Mouse (Mus musculus) gastrocnemius, postnatal 4 days (tissue): ENCODE data around the gene Trub2. TPM values are rescaled to one million over a fixed set of nuclear protein-coding genes. Genes with fewer than 3 reads are reported as not detected.

Source experiments
- DNase-seq, 2 experiments: peaks; one replicate each; pipeline ENCODE4 v3.0.0; 2021 to 2022; ENCODE audit warnings: low spot score in 2 of 2, mixed read lengths in 2 of 2
- long read RNA-seq, 2 experiments: library from polyadenylated mRNA; stranded (forward); transcript quantifications; one replicate each; pipeline ENCODE4 v2.0.0; 2021
- total RNA-seq, 2 experiments: library from RNA; stranded (reverse); gene quantifications; 2 replicates each; pipeline ENCODE4 v1.2.3; 2021

The Trub2 gene
- total RNA-seq, result 10 to 100 TPM; 33.9 to 40.4 TPM
- long read RNA-seq, experiment 1, transcript Trub2-201 (8 exons, 3,408 nt), result major isoform, 13 of 47 reads
- long read RNA-seq, experiment 1, partial matches to known transcripts, result 6 of 47 reads
- long read RNA-seq, experiment 1, other reads (novel, unspliced or antisense), result 26 of 47 reads
- long read RNA-seq, experiment 2, transcript Trub2-201 (8 exons, 3,408 nt), result major isoform, 15 of 45 reads
- long read RNA-seq, experiment 2, partial matches to known transcripts, result 8 of 45 reads
- long read RNA-seq, experiment 2, other reads (novel, unspliced or antisense), result 19 of 45 reads

GRCm38 (mm10) chr2:29787937-29788681, at the start of gene Trub2:
Trub2 (minus strand) TSS chr2:29788502.
- DNase-seq, result peak in 1 of 2 experiments; percentile 76

- no peak for DNase-seq
Measured at GRCm38 (mm10) chr2:29835391-29835899, 47.1 kb upstream of the Trub2 start.

DNA sequence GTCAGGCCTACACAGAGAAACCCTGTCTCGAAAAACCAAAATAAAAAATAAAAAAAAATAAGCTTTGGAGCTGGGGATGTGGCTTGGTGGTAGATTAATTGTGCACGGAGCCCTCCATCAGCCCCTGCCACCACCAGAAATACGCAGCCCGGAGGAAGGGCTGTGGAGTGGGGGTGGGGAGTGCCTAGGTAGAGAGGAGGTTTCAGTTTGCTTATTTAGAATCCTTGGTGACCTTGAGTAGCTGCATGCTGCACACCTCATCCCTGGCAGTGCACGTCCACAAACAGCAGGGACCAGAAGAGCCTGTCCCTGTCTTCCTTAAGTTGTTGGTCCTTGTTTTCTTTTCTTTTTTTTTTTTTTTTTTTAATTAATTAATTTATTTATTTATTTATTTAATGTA, 45.5 kb upstream of the Trub2 start:
- DNase-seq, result no peak

GRCm38 (mm10) chr2:29831106-29831505, 42.8 kb upstream of the Trub2 start:
- DNase-seq, result no peak

- no peak for DNase-seq
Measured at GRCm38 (mm10) chr2:29827709-29828024, 39.4 kb upstream of the Trub2 start.

DNA sequence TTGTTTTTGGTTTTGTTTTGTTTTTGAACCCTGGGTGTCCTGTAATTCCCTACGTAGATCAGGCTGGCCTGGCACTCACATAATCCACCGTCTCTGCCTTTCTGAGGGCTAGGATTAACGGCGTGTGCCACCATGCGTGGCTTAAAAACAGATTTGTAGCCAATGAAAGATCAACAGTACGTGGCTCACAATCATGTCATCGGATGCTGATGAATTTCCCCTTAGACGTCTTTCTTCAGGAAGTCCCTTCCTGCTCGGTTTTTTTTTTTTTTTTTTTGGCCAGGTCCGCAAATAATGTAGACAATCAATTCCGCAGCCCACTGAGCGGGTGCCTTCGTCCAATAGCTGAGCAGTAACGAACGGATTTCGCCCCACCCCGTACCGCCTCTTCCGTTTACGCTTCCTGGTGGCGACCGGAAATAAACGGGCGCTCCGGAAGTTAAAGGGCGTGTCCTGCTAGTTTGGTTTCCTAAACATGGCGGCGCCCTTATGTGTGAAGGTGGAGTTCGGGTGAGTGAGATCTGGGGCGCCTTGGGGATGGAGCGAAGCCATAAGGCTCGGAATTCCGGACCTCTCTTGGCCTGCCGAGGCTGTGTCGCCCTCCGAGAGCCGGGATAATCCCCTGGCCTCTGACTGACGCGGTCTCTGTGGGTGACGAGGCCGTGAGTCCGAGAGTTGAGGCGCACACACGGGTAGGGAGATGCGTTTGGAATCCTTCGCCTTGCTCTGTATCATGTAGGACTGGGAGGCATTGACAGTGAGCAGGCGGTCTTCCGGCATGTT, 38.8 kb upstream of the Trub2 start:
- DNase-seq, result peak; percentile 82 to 94

- no peak for DNase-seq
Measured at GRCm38 (mm10) chr2:29826318-29826925, 38.1 kb upstream of the Trub2 start.

GRCm38 (mm10) chr2:29820025-29820817, 31.9 kb upstream of the Trub2 start, which contains the start of gene Urm1:
Urm1 (plus strand) TSS chr2:29820075.
- peak; percentile 47 to 67 for DNase-seq

- no peak for DNase-seq
Measured at GRCm38 (mm10) chr2:29819363-29819762, 31.1 kb upstream of the Trub2 start.

DNA sequence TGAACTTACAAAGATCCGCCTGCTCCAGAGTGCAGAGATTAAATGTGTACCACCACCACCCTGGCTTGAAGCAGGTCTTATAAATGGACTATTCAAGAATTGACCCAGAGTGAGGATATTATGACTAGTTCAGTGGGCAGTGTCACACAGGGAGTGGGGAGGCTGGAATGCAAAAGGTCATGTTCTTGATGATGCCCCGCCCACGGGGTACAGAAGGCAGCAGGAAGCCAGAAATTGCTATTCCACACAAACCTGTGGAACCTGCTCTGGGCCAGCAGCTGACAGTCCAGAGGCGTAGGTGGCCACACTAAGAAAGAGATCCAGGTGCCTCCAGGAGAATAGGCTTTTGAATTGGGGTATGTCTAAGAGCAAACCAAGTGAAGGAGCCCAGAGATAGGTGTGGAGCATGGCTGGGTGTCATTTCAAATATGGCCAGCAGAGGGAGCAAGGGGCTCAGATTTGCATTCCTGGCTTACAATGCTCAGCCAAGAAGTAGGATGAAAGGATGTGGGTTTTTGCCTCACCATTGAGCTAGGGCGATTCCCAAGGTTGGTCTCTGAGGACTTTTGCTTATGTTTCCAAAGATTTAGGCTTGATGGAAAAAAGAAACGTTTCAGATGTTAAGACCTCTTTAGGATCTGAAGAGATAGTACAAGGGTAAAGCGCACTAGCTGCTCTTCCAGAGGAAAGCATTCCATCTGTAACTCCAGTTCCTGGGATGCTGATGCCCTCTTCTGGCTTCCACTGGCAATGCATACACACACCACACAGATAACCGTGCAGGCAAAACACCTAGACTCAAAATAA, 29.3 kb upstream of the Trub2 start:
- peak; percentile 64 to 77 for DNase-seq

GRCm38 (mm10) chr2:29815678-29816371, 27.5 kb upstream of the Trub2 start:
- DNase-seq, result no peak

- no peak for DNase-seq
Measured at GRCm38 (mm10) chr2:29803400-29803831, 15.1 kb upstream of the Trub2 start.

DNA sequence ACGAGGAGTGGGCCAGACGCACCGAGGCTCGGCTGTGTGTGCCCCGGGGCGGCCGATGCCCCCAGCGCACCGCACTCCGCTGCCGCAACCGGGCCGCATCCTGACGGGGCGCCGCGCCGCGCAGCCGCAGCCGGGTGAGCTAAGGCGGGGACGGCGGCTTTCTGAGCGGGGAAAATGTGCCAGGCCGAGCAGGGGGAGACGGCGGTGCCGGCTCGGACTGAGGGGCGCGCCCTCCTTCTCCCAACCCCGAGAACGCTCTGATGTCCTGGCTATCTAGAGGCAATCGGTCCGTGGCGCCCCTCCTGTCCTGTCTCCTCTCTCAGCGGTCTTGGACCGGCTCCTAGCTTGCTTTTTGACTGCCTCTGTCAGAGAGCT, 14.5 kb upstream of the Trub2 start:
- DNase-seq, result no peak

DNA sequence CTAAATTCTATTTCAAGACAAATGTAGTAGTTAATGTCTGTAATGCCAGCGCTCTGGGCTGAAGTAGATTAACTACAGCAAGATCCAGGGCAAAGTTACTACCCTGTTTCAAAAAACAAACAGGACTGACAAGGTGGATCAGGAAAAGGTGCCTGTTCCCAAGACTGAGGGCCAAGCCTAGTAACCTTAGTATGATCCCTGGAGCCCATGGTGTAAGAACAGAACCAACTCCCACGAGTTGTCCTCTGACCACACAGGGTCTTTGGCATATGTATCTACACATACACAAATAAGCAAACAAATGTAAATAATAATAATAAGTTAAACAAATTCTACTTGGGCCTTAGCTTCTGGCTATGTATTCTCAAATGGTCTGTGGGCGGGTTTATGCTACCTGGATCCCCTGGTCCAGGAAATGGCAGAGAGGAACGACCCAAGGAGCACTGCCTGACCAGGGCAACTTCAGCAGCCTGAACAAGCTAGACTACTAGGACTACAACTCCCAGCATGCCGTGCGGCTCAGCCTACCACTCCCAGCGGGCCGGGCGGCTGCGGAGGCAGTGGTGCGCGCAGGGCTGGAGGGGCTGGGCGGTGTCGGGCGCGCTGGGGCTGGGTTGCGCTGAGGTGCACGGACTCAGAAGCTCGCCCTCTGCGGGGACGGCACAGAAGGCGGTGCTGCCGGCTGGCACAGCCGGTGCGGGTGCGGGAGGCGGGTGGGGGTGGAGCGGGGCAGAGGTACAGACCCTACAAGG, 13.9 kb upstream of the Trub2 start, which contains the start of gene Slc27a4:
TSS of gene Slc27a4 (plus strand) at position 560 of the 752 bp plus-strand sequence.
- DNase-seq, result peak; percentile 92 to 98

DNA sequence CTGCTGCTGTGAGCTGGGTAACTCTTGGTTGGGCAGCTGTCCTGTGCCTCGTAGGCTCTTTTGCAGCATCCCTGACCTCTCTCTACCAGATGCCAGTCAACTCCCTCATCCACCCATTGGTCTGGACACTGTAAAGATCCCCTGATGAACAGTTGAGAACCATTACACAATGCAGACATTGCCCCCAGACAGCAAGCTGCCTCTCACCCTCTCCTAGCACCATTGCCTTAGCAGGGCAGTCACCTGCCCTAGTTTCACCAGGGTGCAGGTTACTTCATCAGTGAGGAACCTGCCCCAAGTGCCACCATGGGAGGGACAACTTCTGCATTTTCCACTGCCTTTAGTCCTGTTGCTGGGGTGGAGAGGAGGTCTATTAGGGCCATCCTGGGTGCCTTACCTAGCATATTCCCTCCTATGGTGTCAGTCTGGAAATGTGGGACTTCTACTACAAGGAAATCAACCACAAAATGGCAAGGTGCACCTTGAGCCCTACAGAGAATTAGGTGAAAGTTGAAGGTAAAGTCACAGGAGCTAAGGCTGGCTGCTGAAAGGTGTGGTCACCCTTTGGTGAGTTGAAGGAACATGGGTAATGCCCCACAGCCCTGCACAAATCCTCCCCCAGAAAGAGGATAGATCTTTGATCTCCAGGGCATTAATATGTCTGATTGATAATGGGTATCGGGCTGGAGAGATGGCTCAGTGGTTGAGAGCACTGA, 4.6 kb upstream of the Trub2 start:
- DNase-seq, result no peak

- peak; percentile 68 to 86 for DNase-seq
Measured at GRCm38 (mm10) chr2:29787104-29787917, 991 bp downstream of the Trub2 start, which contains the start of gene Coq4. Coq4 (plus strand) TSS chr2:29787493.
